Mouse (Mus musculus): ENCODE data around the gene Tiam1.

DNA sequence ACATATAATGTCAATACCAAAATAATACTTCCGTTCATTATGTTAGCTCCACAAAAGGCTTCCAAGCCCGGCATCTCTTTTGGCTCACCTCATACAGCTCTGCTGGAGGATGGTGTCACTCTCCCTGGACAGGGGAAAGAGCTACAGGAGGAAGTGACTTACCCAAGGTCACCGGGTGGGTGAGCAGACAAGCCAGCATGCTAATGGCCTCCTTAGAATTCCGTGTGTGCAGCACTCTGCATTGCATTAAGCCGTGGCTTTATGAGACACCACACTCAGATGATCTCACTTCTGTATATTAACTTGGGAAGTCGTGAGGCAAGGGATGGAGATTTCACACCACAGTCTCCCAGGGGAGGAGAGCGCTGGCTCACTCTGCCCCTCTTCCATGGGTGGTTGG lies 248.3 kb downstream of the Tiam1 start:
- no peak for TF ChIP-seq CTCF (IDR thresholded peaks at IDR 0.05; ENCODE audit: borderline replicate concordance, extremely low read depth, insufficient read depth, insufficient read length)
- TF ChIP-seq POLR2A (IDR thresholded peaks at IDR 0.05; ENCODE audit: borderline replicate concordance, extremely low read depth, insufficient read depth, insufficient read length, poor library complexity, severe bottlenecking) = no peak

Measured in brain, embryonic 14.5 days (tissue).